Mouse (Mus musculus) WW6 (cell line): ENCODE results near the gene Wfdc10.

Source experiments
- DNase-seq: peaks from one replicate; pipeline ENCODE4 v3.0.0-alpha.2; 2013; ENCODE audit warnings: low read depth, low spot score

The Wfdc10 gene

DNA sequence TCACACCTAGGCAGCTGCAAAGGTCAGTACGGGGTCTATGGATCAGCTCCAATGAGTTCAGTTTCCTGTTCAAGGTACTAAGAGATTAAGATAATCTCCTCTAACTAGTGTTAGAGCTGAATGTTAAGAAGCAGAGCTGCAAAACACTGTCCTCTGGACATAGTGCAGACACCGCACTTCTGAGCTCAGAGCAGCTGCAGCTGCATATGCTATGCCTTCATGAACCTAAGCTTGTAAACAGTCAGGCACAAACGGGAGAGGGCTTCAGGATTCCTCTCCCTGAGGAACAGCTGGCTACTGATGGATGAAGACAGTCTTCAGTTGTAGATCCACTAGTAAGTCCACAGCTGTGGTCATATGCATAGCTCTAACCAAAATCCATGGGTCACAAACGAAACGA lies 45.1 kb downstream of the Wfdc10 start:
- no peak for DNase-seq

DNA sequence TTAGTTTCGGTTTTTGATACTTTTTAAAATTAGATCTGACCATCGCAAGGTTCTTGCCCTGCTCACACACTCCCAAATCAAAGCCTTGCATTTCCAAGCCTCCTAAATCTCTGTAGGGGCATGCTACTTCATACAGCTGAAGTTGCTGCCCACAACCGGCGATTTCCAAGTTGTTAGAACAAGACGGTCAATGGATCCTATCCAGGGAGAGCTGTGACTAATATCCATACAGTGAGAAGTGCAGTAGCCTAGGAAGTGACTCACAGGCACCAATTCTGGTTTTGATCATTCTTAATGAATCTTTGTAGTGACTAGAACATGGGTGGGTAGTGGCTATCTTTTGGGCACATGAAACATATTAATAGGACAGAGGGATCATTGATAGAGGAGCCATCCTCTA lies 45.9 kb downstream of the Wfdc10 start:
- DNase-seq: no peak

DNA sequence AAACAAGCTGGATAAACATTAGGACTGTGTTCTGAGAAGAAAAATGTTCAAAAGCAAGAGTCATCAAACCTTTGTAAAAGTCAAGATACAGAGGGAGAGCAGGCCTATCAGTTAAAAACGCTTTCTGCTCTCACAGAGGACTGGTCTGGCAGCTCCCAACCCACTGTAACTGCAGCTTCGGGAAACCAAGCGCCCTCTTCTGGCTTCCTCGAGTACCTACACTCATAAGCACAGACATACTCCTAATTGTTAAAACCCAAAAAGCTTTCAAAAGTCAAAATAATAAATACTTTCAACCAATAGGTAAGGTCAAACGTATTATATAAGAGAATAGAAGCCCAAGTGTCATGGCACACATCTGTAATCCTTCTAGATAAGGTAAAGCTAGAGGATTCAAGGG lies 48.4 kb downstream of the Wfdc10 start:
- no peak for DNase-seq

DNA sequence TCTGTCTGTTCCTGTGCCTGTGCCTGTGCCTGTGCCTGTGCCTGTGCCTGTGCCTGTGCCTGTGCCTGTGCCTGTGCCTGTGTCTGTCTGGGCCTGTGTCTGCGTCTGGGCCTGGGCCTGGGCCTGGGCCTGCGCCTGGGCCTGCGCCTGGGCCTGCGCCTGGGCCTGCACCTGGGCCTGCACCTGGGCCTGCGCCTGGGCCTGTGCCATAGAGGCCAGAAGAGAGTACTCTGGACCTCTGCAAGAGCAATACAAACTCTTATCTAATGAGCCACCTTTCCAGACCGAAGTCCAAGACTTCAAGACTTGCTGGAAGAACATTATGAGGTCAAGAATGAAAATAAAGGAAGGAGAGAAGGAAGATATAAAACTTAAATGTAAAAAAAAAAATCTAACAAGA lies 49.5 kb downstream of the Wfdc10 start:
- DNase-seq: no peak

DNA sequence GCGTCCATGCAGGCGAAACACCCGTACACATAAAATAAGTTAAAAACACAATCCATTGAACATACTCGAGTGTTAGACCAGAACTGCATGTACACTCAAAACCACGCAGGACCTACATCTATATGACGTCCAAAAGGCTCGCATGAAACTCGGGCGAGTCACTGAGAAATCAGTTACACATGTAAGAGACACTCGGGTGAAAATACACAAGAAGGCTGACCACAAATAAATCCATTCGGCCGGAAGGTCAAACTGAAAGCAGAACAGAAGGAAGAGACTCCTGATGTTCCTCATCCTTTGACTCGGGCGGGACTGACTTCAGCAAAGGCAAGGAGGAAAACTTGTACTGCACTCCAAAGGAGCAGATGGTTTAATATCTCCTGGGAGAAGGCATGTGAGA lies 50.1 kb downstream of the Wfdc10 start:
- DNase-seq: no peak
